Mouse (Mus musculus) gastrocnemius, adult 2 months (tissue): ENCODE results near the gene Pth2r. TPM values are rescaled to one million over a fixed set of nuclear protein-coding genes. Genes with fewer than 3 reads are reported as not detected.
A peak's percentile ranks its signal among the peaks of the same experiment; 100 is the strongest.

Experiments
- DNase-seq: peaks from one replicate; pipeline ENCODE4 v3.0.0; 2022
- H3K27ac ChIP-seq: fragments of 200-600 bp; 2 replicates; pipeline ENCODE4 v1.8.1; 2022; ENCODE audit warnings: mild to moderate bottlenecking
- H3K4me3 ChIP-seq: fragments of 200-600 bp; 2 replicates; pipeline ENCODE4 v1.8.1; 2022; ENCODE audit warnings: mild to moderate bottlenecking, moderate library complexity
- CTCF ChIP-seq: fragments of 200-600 bp; IDR thresholded peaks from 2 replicates; pipeline ENCODE4 v1.8.1; 2022; ENCODE audit warnings: antibody characterized with exemption, mild to moderate bottlenecking, moderate library complexity
- intact Hi-C: fragments of 180-260 bp; cut with DNase I; formaldehyde crosslinking; loops from one replicate; pipeline ENCODE4 v1.15.1; 2025
- total RNA-seq, 2 experiments: library from RNA; stranded (reverse); gene quantifications; 2 replicates each; pipeline ENCODE4 v1.2.3; 2021

The Pth2r gene
- total RNA-seq, 2 experiments from 2014 or later, result not detected

GRCm38 (mm10) chr1:65340240-65340639, 58.4 kb downstream of the Pth2r start:
- DNase-seq, result no peak
- no peak overlapping the region for H3K27ac ChIP-seq
- intact Hi-C loops, result no loop called here
- no peak overlapping the region for H3K4me3 ChIP-seq
- no peak for TF ChIP-seq CTCF

- H3K27ac ChIP-seq, result no peak overlapping the region
- H3K4me3 ChIP-seq, result no peak overlapping the region
- no peak for TF ChIP-seq CTCF
- intact Hi-C loops, result no loop called here
- no peak for DNase-seq
Observed at GRCm38 (mm10) chr1:65352979-65353378, 71.1 kb downstream of the Pth2r start.

GRCm38 (mm10) chr1:65354153-65354552, 72.3 kb downstream of the Pth2r start:
- intact Hi-C loops, result no loop called here
- DNase-seq, result no peak
- H3K4me3 ChIP-seq, result no peak overlapping the region
- no peak overlapping the region for H3K27ac ChIP-seq
- no peak for TF ChIP-seq CTCF

GRCm38 (mm10) chr1:65388328-65388727, 106.5 kb downstream of the Pth2r start:
- peak; percentile 42 for TF ChIP-seq CTCF
- Histone ChIP-seq H3K27ac (no peak overlapping the region), H3K4me3 (no peak overlapping the region)
- no peak for DNase-seq
- intact Hi-C loops, result no loop called here

- no peak for TF ChIP-seq CTCF
- Histone ChIP-seq H3K4me3 (no peak overlapping the region), H3K27ac (no peak overlapping the region)
- intact Hi-C loops, result no loop called here
- no peak for DNase-seq
Observed at GRCm38 (mm10) chr1:65389621-65390020, 107.8 kb downstream of the Pth2r start.

GRCm38 (mm10) chr1:65407441-65407840, 125.6 kb downstream of the Pth2r start:
- Histone ChIP-seq H3K4me3 (no peak overlapping the region), H3K27ac (no peak overlapping the region)
- intact Hi-C loops, result no loop called here
- no peak for DNase-seq
- no peak for TF ChIP-seq CTCF

GRCm38 (mm10) chr1:65420909-65421308, 139.1 kb downstream of the Pth2r start:
- intact Hi-C loops, result no loop called here
- H3K4me3 ChIP-seq, result no peak overlapping the region
- TF ChIP-seq CTCF, result no peak
- no peak for DNase-seq
- H3K27ac ChIP-seq, result no peak overlapping the region

GRCm38 (mm10) chr1:65422501-65423010, 140.7 kb downstream of the Pth2r start:
- no peak for TF ChIP-seq CTCF
- Histone ChIP-seq H3K27ac (no peak overlapping the region), H3K4me3 (no peak overlapping the region)
- intact Hi-C loops, result no loop called here
- DNase-seq, result no peak

Other genes starting within 250 kb of the Pth2r start
- not detected for gene Akr1cl, start 249.3 kb upstream of the Pth2r start, total RNA-seq
- not detected for gene Cryge, start 230.9 kb upstream of the Pth2r start, total RNA-seq
- not detected for gene Crygd, start 218.6 kb upstream of the Pth2r start, total RNA-seq
- not detected for gene Crygc, start 208.4 kb upstream of the Pth2r start, total RNA-seq
- not detected for gene Crygb, start 199.8 kb upstream of the Pth2r start, total RNA-seq
- not detected for gene Cryga, start 178.7 kb upstream of the Pth2r start, total RNA-seq
- gene Gm28845, start 162.5 kb upstream of the Pth2r start, total RNA-seq, result not detected
- not detected for gene D630023F18Rik, start 158.8 kb upstream of the Pth2r start, total RNA-seq
- 10 to 100 TPM; 22.6 to 24.8 TPM for gene Idh1, start 95.6 kb upstream of the Pth2r start, total RNA-seq
- gene Pikfyve, start 95.4 kb upstream of the Pth2r start, total RNA-seq, result 1 to 10 TPM; 7.8 to 8.6 TPM